Mouse (Mus musculus): ENCODE data around the gene Tbc1d9. TPM values are rescaled to one million over a fixed set of nuclear protein-coding genes. Genes with fewer than 3 reads are reported as not detected.

Tbc1d9 gene
- polyA plus RNA-seq, 1 experiment = 11.9 TPM

DNA sequence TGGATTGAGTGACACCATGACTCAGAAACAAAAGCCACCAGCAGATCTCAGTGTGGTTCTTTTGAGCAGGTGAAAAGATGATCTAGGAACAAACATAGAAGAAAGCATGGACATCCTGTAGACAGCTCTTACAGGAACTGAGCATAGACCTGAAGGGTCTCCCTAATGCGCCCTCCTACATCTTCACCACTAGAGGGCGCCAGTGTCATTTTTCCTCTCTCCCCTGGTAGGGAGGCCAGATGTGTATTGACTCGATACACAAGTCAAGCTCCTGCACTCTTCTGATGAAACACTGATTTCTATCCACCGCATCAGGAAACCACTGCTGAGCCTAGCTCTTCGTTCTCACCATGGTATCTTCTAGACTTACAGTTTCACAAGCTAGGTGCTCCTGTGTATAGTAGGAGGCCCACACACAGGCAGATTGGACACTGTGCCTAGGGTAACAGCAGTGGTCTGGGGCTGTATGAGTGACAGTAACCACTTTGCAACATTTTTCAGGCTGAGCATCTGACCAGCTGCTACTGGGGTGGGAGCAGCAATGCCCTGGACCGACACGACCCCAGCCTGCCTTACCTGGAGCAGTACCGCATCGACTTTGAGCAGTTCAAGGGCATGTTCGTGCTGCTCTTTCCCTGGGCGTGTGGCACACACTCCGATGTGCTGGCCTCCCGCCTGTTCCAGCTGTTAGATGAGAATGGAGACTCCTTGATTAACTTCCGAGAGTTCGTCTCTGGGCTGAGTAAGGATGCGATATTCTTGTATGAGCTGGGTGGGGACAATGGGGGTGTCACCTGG lies 95.5 kb downstream of the Tbc1d9 start:
- Histone ChIP-seq H3K4me3 (ENCODE audit: control insufficient read depth, insufficient read depth, low read length) (no peak overlapping the region), H3K27ac (ENCODE audit: control insufficient read depth, insufficient read depth, low read length) (no peak overlapping the region), H3K27me3 (ENCODE audit: control insufficient read depth, insufficient read depth, low read length) (no peaks in the 10 kb centered on the region), H3K4me1 (replicated peaks; ENCODE audit: control insufficient read depth, insufficient read depth, low read length) (no peaks in the 10 kb centered on the region), H3K36me3 (ENCODE audit: control insufficient read depth, insufficient read depth, low read length) (no peaks in the 10 kb centered on the region)
- WGBS = 70% methylated on average over 16 of the region's 16 CpGs
- peak; percentile 59 for DNase-seq
- TF ChIP-seq CTCF (IDR thresholded peaks at IDR 0.05; ENCODE audit: borderline replicate concordance, control insufficient read depth, extremely low read depth, insufficient read depth, low read length, poor library complexity) (no peak), POLR2A (IDR thresholded peaks at IDR 0.05; ENCODE audit: control insufficient read depth, extremely low read depth, insufficient read depth, low read length, poor library complexity) (no peak)

DNA sequence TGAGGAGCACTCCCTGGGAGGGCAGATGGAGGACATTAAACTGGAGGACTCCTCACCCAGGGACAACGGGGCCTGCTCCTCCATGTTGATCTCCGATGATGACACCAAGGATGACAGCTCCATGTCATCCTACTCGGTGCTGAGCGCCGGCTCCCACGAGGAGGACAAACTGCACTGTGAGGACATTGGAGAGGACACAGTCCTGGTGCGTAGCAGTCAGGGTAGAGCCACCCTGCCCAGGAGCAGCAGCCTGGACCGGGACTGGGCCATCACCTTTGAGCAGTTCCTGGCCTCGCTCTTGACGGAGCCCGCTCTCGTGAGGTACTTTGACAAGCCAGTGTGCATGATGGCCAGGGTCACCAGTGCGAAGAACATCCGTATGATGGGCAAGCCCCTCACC lies 106.0 kb downstream of the Tbc1d9 start:
- Histone ChIP-seq H3K27ac (ENCODE audit: control insufficient read depth, insufficient read depth, low read length) (no peak overlapping the region), H3K36me3 (ENCODE audit: control insufficient read depth, insufficient read depth, low read length) (no peaks in the 10 kb centered on the region), H3K4me1 (replicated peaks; ENCODE audit: control insufficient read depth, insufficient read depth, low read length) (peaks cover 5% of the 10 kb centered on the region; the same call in 1 of the 2 replicates), H3K4me3 (ENCODE audit: control insufficient read depth, insufficient read depth, low read length) (no peak overlapping the region), H3K27me3 (ENCODE audit: control insufficient read depth, insufficient read depth, low read length) (no peaks in the 10 kb centered on the region)
- WGBS = 98% methylated on average over 14 of the region's 14 CpGs
- no peak for DNase-seq
- TF ChIP-seq CTCF (IDR thresholded peaks at IDR 0.05; ENCODE audit: borderline replicate concordance, control insufficient read depth, extremely low read depth, insufficient read depth, low read length, poor library complexity) (no peak), POLR2A (IDR thresholded peaks at IDR 0.05; ENCODE audit: control insufficient read depth, extremely low read depth, insufficient read depth, low read length, poor library complexity) (no peak)

DNA sequence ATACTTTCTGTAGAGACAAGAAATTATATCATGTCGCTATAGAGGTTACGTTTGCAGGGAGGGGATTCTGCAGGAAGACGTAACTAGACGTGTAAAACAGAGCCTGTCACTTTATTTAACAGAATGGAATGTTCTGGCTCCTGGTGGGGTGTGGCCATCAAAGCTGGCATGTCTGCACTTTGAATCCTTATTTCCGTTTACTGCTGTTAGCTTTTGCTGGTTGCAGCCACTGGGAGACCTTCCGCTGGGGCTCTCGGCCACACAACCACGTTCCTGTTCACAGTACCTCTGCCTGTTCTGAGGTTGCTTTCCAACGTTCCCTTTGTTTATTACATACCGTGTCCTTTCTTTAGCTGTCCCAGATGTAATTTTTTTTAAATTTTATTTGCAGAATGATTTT lies 107.3 kb downstream of the Tbc1d9 start:
- Histone ChIP-seq H3K4me1 (replicated peaks; ENCODE audit: control insufficient read depth, insufficient read depth, low read length) (peaks cover 5% of the 10 kb centered on the region; the same call in 1 of the 2 replicates), H3K27me3 (ENCODE audit: control insufficient read depth, insufficient read depth, low read length) (no peaks in the 10 kb centered on the region), H3K4me3 (ENCODE audit: control insufficient read depth, insufficient read depth, low read length) (no peak overlapping the region), H3K27ac (ENCODE audit: control insufficient read depth, insufficient read depth, low read length) (no peak overlapping the region), H3K36me3 (ENCODE audit: control insufficient read depth, insufficient read depth, low read length) (no peaks in the 10 kb centered on the region)
- TF ChIP-seq POLR2A (IDR thresholded peaks at IDR 0.05; ENCODE audit: control insufficient read depth, extremely low read depth, insufficient read depth, low read length, poor library complexity) (no peak), CTCF (IDR thresholded peaks at IDR 0.05; ENCODE audit: borderline replicate concordance, control insufficient read depth, extremely low read depth, insufficient read depth, low read length, poor library complexity) (no peak)
- DNase-seq = no peak
- WGBS = 94% methylated on average over 10 of the region's 10 CpGs

DNA sequence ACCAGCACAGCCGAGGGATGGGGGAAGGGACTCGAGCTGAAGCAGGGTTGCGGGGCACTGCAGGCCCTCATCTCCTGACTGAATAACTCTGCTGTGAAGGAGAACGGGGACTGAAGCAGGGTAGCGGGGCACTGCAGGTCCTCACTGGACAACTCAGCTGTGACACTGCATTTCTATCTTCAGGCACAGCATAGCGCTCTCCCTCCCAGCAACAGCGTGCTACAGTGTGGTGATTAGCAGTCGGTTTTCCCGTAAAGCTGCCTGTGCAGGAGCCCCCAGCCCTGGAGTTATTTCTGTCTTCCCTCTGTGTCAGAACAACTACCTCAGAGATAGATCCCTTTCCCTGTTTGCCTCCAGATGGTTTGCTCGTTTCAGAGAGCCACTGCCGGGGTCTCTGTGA lies 109.3 kb downstream of the Tbc1d9 start:
- DNase-seq = no peak
- peaks cover 5% of the 10 kb centered on the region; the same call in 1 of the 2 replicates for H3K4me1 ChIP-seq (replicated peaks; ENCODE audit: control insufficient read depth, insufficient read depth, low read length)
- H3K4me3 ChIP-seq (ENCODE audit: control insufficient read depth, insufficient read depth, low read length) = peak overlapping the region; percentile 27; the same call in 1 of the 2 replicates
- WGBS = 51% methylated on average over 11 of the region's 11 CpGs
- no peak overlapping the region for H3K27ac ChIP-seq (ENCODE audit: control insufficient read depth, insufficient read depth, low read length)
- TF ChIP-seq CTCF (IDR thresholded peaks at IDR 0.05; ENCODE audit: borderline replicate concordance, control insufficient read depth, extremely low read depth, insufficient read depth, low read length, poor library complexity) (no peak), POLR2A (IDR thresholded peaks at IDR 0.05; ENCODE audit: control insufficient read depth, extremely low read depth, insufficient read depth, low read length, poor library complexity) (no peak)
- no peaks in the 10 kb centered on the region for H3K27me3 ChIP-seq (ENCODE audit: control insufficient read depth, insufficient read depth, low read length)
- no peaks in the 10 kb centered on the region for H3K36me3 ChIP-seq (ENCODE audit: control insufficient read depth, insufficient read depth, low read length)

DNA sequence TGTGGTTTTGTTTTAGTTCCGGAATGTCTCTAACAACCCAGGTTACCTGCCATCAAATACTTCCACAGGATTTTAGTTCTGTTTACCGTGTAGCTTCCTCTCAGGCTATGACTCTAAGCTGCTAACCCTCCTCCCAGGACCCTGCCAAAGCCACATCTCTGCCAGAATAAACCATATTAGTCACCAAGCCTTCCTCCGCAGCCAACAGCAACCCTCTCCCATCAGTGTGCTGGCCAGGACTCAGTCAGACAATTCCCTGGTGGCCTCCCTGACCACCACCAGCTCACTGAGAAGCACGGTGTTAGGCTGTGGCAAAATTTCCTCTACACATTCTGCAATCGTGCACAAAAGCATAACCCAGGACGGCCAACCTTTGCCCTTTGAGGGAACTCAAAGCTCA lies 113.3 kb downstream of the Tbc1d9 start:
- DNase-seq = no peak
- Histone ChIP-seq H3K4me1 (replicated peaks; ENCODE audit: control insufficient read depth, insufficient read depth, low read length) (peaks cover 5% of the 10 kb centered on the region; the same call in 1 of the 2 replicates), H3K36me3 (ENCODE audit: control insufficient read depth, insufficient read depth, low read length) (no peaks in the 10 kb centered on the region), H3K27me3 (ENCODE audit: control insufficient read depth, insufficient read depth, low read length) (no peaks in the 10 kb centered on the region), H3K4me3 (ENCODE audit: control insufficient read depth, insufficient read depth, low read length) (no peak overlapping the region), H3K27ac (ENCODE audit: control insufficient read depth, insufficient read depth, low read length) (no peak overlapping the region)
- 93% methylated on average over 6 of the region's 6 CpGs for WGBS
- no peak for TF ChIP-seq POLR2A (IDR thresholded peaks at IDR 0.05; ENCODE audit: control insufficient read depth, extremely low read depth, insufficient read depth, low read length, poor library complexity)
- TF ChIP-seq CTCF (IDR thresholded peaks at IDR 0.05; ENCODE audit: borderline replicate concordance, control insufficient read depth, extremely low read depth, insufficient read depth, low read length, poor library complexity) = no peak

DNA sequence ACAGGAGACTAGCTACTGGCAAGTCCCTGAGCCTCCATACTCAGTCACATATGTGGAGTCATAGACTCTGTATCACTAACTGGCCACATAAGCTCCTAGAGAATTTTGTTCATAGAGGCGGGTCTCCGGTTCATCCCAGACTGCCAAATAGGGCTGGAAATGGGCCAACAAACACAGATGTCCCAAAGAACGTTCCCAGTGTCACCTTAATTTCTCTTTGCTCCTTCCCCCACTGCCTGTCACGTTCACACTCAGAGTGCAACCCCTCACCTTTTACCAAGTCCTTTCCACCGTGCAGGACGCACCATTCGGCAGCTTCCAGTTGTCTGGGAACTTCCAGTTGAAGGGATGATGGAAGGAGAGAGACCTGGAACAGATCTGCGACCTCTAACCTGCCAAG lies 120.2 kb downstream of the Tbc1d9 start:
- no peak for TF ChIP-seq CTCF (IDR thresholded peaks at IDR 0.05; ENCODE audit: borderline replicate concordance, control insufficient read depth, extremely low read depth, insufficient read depth, low read length, poor library complexity)
- TF ChIP-seq POLR2A (IDR thresholded peaks at IDR 0.05; ENCODE audit: control insufficient read depth, extremely low read depth, insufficient read depth, low read length, poor library complexity) = no peak
- WGBS = 86% methylated on average over 8 of the region's 8 CpGs
- Histone ChIP-seq H3K27me3 (ENCODE audit: control insufficient read depth, insufficient read depth, low read length) (peaks cover 9% of the 10 kb centered on the region; the same call in 1 of the 2 replicates), H3K4me1 (replicated peaks; ENCODE audit: control insufficient read depth, insufficient read depth, low read length) (no peaks in the 10 kb centered on the region), H3K4me3 (ENCODE audit: control insufficient read depth, insufficient read depth, low read length) (no peak overlapping the region), H3K36me3 (ENCODE audit: control insufficient read depth, insufficient read depth, low read length) (no peaks in the 10 kb centered on the region), H3K27ac (ENCODE audit: control insufficient read depth, insufficient read depth, low read length) (no peak overlapping the region)
- no peak for DNase-seq

Data from thymus, adult 2 months (tissue).